Mouse (Mus musculus): ENCODE results near the gene Zfp869.
"Not testable (repeated sequence)": the region's sequence is repeated elsewhere in the genome, so short reads cannot be mapped to it uniquely, and the experiment has no call there.

DNA sequence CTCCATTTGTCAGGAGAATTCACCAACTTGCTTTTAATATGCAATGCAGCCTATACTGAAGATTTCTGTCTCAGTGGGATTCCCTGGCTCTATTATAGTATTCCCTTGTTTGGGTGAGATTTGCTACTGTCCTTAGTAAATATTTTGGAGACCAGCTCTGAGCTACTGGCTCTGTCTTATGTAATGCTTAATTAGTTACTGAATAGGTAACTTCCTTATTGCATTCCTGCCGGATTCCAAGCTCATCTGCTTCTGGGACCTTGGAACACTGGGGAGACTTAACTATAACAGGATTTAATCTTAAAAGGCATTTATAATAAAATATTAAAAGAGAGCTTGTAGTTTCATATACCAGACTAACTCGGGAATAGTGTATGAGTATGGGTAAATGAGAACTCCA lies 45.5 kb downstream of the Zfp869 start:
- TF ChIP-seq CTCF (IDR thresholded peaks at IDR 0.05; ENCODE audit: low read depth); EP300 (optimal IDR thresholded peaks at IDR 0.05): not testable (repeated sequence)

Measured in stomach, postnatal 0 days (tissue).